Mouse (Mus musculus) heart, adult 2 months (tissue): Measurements from ENCODE around the gene Pafah1b1.

Source experiments
- CTCF ChIP-seq: fragments of 200-600 bp; IDR thresholded peaks from 2 replicates; pipeline ENCODE4 v1.8.1; 2022; ENCODE audit warnings: antibody characterized with exemption, mild to moderate bottlenecking, moderate library complexity
- EP300 ChIP-seq: fragments of 200-500 bp; IDR thresholded peaks from 2 replicates; pipeline ENCODE4 v1.6.1; 2011; ENCODE audit warnings: low read depth, low read length, control low read depth; ENCODE audit not compliant: insufficient read depth
- POLR2A ChIP-seq: fragments of 200-500 bp; IDR thresholded peaks from 2 replicates; pipeline ENCODE4 v1.6.1; 2011; ENCODE audit warnings: mild to moderate bottlenecking, low read depth, low read length, control low read depth; ENCODE audit not compliant: insufficient read depth

GRCm38 (mm10) chr11:74673561-74673960 lies 50.9 kb downstream of the Pafah1b1 start:
- TF ChIP-seq EP300 (no peak), POLR2A (0 out of 2 replicates have a peak, but pooled peaks have one; percentile 19), CTCF (no peak)
